Mouse (Mus musculus): ENCODE results near the gene Zdhhc1. TPM values are rescaled to one million over a fixed set of nuclear protein-coding genes. Genes with fewer than 3 reads are reported as not detected.

Gene Zdhhc1
- 10 to 100 TPM; 38.3 to 45.8 (median 42.9) TPM for total RNA-seq (2022)

DNA sequence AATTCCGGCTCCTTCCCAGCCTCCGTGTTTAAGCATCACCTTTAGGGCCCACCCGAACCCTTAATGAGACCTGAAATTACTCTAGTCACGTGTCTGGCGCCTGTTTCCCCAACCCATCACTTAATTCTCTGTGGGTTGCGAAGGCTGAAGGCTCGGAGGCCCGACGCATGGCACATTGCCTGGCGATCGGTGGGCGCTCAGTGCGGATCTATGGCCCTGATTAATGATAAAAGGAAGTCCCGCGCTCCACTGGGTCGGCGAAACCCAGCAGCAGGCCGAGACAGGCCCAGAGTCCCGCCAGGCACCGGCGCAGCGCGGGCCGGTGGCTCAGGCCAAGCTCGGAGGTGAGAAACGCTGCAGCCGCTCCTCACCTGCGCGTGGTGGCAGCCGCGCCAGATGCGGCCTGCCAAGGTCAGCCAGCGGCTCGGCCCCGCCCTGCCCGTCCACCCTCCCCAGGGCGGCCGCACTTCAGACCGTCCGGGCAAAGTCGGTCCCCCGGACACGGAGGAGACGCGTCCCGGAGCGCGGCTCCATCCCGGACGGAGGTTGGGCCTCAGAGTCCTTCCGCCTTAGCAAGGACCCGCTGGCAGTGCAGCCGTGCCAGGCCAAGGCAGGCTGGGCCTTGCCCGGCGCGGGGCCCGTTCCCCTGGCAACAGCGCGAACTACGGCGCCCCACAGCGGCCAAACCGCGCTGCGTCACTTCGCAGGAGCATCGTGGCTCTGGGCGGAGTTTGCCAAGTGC lies at the start of gene Zdhhc1:
Zdhhc1 (minus strand) TSS at position 464 of the 742 bp plus-strand sequence.
- DNase-seq (ENCODE audit: low spot score in 2 of 2) = peak; percentile 81 to 90

DNA sequence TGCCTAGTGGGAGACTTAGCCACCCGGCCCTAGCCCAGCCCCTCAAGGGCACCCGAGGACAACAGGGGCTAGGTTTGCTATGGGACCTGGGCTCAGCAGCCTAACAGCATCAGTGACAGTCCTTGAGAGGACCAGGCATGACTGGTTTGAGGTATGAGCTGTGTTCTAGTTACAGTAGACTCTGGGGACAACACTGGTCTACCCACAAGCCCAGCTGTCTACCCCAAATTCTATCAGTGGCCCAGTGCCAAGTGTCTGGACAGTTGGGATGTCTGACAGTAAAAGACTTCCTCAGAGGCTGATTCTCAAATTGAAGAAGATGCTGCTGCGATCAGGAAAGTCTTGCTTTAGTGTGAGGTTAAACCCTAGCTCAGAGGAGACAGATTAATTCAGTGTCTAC lies 48.5 kb upstream of the Zdhhc1 start:
- no peak for DNase-seq (ENCODE audit: low spot score in 2 of 2)

DNA sequence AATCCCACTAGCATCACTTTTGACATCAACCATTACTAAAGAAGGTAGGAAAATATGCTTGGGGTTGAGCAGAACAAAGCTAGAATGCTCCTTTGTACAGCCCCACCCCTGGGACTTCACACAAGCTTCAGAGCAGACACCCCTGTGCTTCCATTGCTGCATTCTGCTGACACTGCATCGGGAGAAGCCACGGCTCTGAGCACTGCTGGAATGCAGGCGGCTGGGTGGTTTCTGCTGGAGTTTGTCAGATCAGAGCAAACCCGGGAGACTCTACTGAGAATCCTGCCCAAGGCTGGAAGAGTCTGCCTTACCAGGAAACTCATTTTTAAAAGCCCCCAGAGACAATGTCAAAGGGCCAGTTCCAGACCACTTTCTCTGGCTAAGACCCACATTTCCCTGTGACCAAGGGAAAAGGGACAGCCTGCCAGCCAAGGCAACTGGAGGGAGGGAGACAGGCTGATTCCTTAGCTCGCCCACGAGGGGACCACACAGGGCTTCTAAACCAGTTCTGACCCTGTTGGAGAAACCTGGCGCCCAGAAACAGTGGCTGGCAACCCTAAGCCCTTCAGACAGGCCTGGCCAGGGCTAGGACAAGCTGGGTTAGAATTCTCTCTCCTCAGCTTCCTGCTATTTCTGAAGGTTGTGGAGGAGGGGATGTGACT lies 48.0 kb upstream of the Zdhhc1 start:
- DNase-seq (ENCODE audit: low spot score in 2 of 2) = no peak

DNA sequence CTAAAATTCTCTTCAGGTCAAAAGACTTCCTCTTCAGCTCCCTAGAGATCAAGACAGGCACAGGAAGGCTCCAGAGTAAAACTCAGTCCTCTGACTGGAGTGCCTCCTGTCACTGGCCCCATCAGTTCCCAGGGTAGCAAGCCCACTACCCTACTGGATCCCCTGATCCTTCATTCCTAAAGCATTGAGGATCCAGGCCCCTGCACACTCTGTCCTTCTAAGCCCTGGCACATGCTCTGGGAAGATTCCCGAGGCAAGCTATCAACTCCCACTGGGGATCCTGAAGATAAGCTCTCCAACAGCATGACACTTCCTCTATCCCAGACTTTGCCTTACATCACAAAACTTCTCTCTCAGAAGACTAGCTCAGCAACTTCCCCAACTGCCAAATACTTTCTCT lies 47.0 kb upstream of the Zdhhc1 start:
- DNase-seq (ENCODE audit: low spot score in 2 of 2) = no peak

DNA sequence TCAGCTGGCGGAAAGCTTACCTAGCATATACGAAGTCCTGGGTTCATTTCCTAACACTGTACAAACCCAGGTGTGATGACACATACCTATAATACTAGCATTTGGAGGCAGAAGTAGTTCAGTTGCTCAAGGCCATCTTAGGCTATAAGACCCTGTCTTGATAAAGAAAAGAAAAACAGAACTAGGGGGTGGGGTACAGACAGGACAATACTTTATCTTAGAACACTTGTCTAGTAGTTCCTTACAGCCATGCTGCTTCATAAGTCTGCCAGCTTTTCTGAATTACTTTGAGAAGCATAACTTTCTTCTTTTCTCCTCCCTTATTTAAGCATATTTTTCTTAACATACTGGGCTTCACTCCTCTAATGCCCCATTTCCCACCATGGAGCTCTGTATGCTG lies 46.1 kb upstream of the Zdhhc1 start:
- DNase-seq (ENCODE audit: low spot score in 2 of 2) = no peak

DNA sequence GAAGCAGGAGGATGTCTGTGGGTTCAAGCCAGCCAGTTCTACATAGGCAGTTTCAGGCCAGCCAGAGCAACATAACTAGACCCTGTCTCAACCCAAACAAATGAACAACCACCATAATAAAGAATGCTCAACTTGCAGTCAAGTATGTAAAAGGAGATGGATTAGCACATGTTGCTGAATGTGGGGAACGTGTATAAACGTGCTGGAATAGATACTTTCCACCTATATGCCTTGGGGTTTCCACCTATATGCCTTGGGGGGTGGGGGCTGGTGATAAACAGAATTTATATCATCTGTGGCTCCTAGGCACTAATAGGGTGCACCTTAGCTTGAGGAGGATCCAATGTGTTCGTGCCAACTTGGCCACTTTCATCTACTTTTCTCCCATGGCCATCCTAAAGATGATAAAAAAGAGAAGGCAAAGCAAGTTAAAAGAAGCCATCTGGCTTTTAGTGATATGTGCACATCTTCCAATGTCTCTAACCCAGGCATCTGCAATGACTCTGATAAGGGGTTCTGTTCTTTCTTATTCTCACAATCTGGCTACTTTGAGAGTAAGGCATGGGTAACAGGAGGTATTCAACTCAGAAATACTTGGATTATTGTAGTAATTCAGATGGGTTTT lies 45.4 kb upstream of the Zdhhc1 start:
- no peak for DNase-seq (ENCODE audit: low spot score in 2 of 2)

DNA sequence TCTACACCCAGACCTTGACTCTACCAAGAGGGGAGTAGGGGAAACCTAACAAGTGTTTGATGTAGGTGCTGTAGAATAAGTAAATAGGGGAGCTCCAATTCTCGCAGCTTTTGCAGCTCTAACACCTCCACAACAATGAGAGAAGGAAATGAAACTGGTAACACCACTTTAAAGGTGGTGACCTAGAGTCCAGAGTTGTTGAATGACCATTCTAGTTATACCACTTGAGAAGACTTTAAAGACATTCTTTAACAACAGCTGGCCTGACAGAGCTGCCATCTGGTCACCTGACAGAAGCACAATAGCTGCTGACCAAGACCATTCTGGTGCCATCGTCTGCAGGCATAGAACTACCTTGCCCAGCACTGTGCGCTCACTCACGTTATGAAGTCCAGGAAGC lies 42.2 kb upstream of the Zdhhc1 start:
- no peak for DNase-seq (ENCODE audit: low spot score in 2 of 2)

DNA sequence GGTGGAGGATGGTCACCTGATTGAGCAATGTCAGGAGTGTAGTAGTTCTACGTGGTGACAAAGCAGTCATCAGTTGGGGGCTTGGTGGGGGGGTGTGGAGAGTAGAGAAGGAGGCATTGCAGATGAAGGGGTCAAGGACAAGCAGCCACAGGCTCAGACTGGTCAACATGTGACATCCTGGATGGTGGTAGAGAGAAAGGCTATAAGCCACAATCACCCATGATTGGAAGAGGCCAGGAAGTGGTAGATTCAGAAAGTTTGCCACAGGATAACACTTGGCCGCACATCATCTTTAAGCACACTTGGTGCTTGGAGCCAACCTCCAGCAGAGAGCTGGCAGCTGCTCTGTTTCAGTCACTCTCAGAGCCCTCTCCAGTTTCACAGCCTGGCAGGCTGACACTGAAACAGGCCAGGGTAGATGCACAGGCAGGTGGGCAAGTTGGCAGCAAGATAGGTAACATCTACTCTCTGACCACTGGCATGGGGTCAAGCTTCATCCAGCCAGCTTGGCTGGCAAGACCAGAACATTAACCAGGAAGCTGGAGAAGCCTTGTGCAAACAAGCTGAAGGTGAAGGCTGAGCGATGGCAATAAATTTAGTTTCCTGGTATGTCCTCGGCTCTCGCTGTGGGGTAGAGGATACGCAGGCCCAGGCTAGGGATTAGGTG lies 40.4 kb upstream of the Zdhhc1 start:
- no peak for DNase-seq (ENCODE audit: low spot score in 2 of 2)

DNA sequence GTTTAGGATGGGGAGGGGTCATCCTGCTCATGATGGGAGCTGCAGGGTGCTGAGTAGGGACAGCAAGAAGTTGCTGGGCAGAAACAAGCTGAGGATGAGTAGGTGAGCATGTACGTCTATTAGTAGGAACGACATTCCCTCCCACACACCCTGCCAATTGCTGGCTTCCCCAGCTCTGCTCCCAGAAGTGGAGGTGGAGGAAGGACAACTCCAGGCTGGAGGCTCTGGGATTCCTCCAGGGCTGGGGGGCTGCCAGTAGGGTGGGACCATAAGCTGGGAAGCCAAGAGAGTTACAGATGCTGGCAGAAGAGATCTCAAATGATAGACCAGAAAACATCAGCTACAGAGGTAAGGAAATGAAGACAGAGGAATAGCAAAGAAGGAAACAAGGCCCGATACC lies 39.8 kb upstream of the Zdhhc1 start:
- DNase-seq (ENCODE audit: low spot score in 2 of 2) = peak in 1 of 2 experiments; percentile 61

DNA sequence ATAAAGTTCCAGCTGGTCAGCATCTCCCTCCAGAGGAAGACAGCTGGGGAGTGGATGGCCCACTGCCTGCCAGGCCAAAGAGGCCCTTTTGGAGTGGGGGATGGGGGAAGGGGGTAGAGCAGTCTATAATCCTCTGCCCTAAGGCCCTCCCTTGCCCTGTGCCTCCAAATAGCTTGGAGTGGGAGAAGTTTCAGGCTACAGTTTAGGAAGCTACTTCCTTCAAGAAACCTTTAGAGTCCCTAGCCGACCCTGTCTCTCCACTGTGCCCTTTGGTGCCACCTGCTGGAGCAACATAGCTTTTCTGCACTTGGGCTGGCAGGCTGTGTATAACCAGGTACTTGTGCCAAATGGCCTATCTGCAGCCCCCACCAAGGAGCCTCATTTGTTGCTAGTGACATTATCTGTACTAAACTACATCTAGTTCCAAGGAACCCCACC lies 37.2 kb upstream of the Zdhhc1 start:
- no peak for DNase-seq (ENCODE audit: low spot score in 2 of 2)

DNA sequence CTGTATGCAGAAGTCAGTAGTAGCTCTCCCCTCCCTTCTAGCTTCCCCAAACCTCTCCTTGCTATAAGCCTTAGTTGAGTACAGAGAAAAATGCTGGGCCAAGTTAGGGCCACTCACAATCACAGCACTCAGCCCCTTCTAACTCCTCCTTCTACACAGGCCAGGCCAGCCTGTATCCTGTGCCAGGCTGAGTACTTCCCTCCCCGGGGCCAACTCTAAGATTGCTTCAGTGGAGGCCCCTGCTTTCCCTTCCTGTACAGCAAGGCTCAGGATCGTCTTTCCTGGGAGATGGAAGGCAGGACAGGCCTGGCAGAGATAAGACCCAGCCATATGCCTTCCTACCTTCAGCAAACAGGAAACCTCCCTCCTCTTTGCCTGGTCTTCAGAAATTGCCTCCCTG lies 36.7 kb upstream of the Zdhhc1 start:
- no peak for DNase-seq (ENCODE audit: low spot score in 2 of 2)

DNA sequence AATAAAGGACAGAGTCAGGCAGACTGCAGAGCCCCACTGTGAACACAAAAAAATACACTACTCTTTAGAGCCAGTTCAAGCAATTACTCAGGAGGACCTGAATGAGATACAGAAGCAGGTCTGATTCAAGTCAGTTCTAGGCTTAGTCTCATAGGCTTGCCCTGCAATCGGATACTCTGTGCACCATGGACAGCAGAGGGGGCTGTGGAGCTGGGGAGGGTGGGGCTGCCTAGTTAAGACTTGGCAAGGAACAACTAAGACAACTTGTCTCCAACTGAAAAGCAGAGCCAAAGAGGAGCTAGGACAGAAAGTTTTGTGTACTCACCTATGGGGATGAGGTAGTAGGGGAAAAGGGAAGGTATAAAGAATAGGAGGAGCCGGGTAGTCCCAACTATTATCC lies 35.1 kb upstream of the Zdhhc1 start:
- no peak for DNase-seq (ENCODE audit: low spot score in 2 of 2)

DNA sequence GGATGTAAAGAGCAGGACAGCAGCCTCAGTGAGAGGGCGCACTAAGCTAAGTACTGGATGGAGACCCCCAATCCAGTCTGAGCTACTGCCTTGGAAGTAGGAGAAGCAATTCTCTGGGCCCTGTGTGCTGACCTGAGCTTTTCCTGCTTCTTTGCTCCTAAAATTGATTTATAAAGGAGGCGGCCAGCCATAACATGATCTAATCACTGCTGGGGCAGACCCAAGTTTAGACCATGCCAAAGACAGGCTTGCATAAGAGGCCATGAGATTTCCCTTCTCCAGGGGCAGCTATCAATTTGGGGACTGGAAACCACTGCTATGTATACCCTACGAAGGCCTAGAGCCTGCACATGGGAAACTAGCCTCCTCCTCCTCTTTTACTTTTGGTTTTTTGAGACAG lies 32.6 kb upstream of the Zdhhc1 start:
- no peak for DNase-seq (ENCODE audit: low spot score in 2 of 2)

DNA sequence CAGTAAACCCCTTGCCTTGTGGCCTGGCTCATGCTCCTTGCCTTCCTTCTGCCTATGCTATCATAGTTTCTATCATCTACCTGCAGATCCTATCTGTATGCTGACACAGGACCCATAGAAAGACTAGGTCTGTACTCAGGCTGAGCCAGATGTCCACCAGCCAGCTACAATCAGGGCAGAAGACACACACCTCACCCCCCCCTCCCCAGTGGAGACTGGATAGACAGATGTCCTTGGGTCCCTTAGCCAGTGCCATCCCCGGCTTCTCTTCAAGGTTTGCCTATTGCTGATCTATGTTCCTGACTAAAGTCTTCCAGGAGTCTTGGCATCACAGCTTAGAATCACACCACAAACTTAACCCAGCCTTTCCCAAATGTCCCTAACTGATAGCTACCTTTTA lies 31.5 kb upstream of the Zdhhc1 start:
- DNase-seq (ENCODE audit: low spot score in 2 of 2) = no peak

DNA sequence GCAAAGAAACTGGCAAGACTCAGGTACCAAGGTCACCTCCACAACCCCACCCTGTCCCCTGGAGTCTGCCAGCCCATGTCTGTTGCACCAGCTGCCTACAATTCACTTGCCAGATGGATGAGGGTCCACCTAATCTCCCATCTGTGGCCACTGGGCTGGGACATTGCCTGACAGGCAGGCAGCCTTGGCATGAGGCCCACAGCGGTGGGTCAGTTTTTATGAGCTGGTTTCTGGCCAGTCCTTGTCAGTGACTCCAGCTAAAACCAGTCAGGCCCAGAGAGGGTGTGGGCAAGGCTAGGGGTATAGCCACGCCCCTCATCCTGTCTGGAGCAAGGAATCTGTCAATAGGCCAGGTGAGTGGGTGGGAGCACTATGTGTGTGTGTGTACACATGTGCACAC lies 30.4 kb upstream of the Zdhhc1 start:
- no peak for DNase-seq (ENCODE audit: low spot score in 2 of 2)

DNA sequence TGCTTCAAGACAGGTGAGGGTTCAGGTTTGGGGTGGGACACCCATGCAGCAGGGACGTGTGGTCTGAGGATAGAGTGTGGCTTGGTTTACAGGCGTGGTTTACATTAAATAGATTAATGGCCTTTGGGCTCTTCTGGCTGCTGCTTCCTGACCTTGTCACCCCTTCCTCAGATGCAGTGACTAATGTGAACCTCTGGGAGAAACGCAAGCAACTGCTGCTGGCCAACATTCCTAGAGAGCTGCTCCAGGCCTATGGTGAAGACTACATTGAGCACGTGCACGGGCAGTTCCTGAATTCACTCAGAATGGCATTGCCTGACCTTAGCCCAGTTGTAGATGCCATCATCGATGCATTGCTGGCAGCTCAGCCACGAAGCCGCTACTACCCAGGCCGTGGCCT lies 26.2 kb upstream of the Zdhhc1 start:
- DNase-seq (ENCODE audit: low spot score in 2 of 2) = no peak

DNA sequence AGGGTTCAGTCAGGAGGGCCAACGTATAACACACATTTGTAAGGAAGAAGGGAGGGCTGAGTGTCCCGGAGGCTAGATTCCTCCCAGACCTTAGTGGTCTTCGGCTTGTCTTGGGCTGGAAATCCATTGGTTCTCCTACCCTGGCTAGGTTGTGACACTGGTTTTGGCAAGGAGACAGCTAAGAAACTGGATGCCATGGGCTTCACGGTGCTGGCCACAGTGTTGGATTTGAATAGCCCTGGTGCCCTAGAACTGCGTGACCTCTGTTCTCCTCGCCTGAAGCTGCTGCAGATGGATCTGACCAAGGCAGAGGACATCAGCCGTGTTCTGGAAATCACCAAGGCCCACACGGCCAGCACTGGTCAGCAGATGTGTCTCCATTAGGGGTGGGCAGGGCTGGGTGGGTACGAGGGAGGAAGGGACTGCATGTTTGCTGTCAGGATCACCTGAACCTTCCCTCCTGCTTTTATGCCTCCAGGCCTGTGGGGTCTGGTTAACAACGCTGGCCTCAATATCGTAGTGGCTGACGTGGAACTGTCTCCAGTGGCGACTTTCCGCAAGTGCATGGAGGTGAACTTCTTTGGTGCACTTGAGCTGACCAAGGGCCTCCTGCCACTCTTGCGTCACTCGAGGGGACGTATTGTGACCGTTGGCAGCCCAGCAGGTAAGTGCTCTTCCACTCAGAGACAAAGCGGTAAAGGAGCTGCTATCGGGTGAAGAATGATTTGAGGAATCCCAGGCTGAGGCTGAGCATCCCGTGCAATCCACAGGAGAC lies 25.5 kb upstream of the Zdhhc1 start:
- no peak for DNase-seq (ENCODE audit: low spot score in 2 of 2)

DNA sequence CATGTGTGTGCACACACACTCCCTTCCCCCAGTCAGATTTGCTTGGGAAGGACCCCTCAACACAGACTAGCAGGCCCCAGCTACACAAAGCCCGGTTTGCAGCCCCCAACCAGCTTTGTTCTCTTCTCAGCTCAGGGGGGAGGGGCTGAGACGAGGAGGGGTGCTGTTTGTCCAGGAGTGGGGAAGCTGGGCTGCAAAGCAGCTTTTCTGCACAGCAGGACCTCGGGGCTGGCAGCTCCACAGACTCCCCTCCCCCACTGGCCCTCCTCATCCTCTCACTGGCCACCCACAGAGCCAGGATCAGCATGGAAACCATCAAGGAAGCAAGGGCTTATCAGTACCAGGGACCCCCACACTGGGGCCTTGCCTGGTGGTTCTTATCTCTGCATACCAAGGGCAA lies 24.4 kb upstream of the Zdhhc1 start:
- no peak for DNase-seq (ENCODE audit: low spot score in 2 of 2)

DNA sequence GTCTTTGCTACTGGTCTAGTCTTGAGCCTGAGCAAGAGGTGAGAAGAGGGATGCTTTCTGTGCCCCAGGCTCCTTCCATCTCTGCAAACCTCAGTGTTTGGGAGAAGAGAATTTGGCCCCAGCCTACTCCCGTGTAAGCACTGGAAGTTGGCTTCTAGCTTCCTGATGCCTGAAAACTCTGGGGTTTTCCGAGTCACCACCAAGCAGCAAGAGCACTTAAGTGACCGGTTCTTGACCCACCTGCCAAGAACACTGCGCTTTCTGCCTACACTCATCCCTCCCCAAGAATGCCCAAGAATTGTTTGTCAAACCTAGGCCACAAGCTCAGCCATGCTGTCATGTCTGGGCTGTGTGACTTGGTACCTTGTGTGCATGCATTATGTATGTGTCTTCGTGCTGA lies 23.8 kb upstream of the Zdhhc1 start:
- no peak for DNase-seq (ENCODE audit: low spot score in 2 of 2)

DNA sequence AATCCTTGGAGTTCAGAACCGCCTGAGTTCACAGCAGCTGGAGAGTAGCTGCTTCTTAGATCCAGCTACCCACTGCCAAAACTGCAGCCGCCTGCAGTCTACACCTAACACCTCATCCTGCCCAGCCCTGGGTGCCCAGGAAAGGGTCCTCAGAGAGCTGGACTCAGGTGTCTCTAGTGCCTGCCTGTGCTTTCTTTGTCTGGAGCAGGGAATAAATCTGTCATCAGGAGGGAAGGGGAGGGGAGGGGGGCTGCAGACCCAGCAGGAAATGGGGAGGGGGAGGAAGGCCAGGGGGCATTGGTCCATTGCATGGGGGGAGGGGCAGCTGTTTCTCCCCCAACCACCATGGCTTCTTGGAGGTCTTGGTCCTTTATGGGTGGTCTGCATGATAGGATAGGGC lies 22.9 kb upstream of the Zdhhc1 start:
- DNase-seq (ENCODE audit: low spot score in 2 of 2) = no peak
